Mouse (Mus musculus) common myeloid progenitor, adult 5-6 weeks (primary cell): ENCODE results near the gene Tbc1d19. TPM values are rescaled to one million over a fixed set of nuclear protein-coding genes. Genes with fewer than 3 reads are reported as not detected.

ENCODE experiments used
- ATAC-seq: replicated peaks from 2 replicates; pipeline ENCODE4 v1.8.0; 2016; ENCODE audit warnings: low read depth, mild to moderate bottlenecking, moderate TSS enrichment, inconsistent platforms; ENCODE audit not compliant: poor library complexity, severe bottlenecking
- total RNA-seq: library from RNA; stranded (forward); fragments of 200-1000, 187-1606 nt; gene quantifications from 2 replicates; pipeline ENCODE4 v1.2.3, GENCODE M21; 2017

Gene Tbc1d19
- total RNA-seq, 1 experiment from 2014 or later: 18.1 TPM

GRCm38 (mm10) chr5:53947549-53948183 is 138.3 kb downstream of the Tbc1d19 start:
- ATAC-seq: no peak

DNA sequence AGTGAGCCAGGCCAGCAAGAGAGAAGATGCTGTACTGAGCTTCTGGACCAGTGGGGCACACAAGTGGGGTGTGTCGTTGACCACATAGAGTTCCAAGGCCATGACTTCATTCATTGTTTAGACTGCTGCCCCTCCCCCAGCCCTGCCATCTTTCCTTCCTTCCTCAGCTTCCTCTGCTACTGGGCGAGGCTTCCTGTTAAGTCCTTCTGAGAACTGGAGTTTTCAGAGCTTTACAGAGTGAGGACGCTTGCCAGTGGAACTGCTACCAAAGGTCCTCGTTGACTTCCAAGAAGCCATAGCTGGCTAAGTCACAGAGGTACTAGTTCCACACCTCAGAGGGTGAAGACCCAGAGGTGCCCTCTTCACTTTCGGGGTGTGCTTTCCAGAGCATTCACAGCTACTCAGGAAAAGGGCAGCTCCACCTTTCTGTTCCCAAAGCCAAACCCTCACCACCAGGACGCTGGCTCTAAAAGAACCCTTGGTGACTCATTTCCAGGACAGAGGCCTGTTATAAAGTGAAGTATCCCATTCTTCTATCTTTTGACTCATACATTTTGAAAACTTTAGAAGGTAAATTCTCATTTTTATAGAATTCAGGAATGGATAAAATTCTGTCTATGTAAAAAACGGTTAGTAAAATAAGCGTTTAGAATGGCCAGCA is 139.3 kb downstream of the Tbc1d19 start:
- no peak; the same call in 1 of the 2 replicates for ATAC-seq

GRCm38 (mm10) chr5:53950189-53950588 is 140.8 kb downstream of the Tbc1d19 start:
- no peak for ATAC-seq

- no peak for ATAC-seq
These were observed 143.8 kb downstream of the Tbc1d19 start for GRCm38 (mm10) chr5:53953216-53953615.

Other genes with a start within 250 kb of the Tbc1d19 start
- not detected in 2 replicates for gene Cckar, start 101.9 kb upstream of the Tbc1d19 start, total RNA-seq
- gene Stim2, start 188.9 kb downstream of the Tbc1d19 start, total RNA-seq: 17.2 and 19.4 TPM in 2 replicates